Mouse (Mus musculus): ENCODE measurements around the gene Tox2. TPM values are rescaled to one million over a fixed set of nuclear protein-coding genes. Genes with fewer than 3 reads are reported as not detected.

Gene Tox2
- polyA plus RNA-seq, 1 experiment: 0.67 TPM

DNA sequence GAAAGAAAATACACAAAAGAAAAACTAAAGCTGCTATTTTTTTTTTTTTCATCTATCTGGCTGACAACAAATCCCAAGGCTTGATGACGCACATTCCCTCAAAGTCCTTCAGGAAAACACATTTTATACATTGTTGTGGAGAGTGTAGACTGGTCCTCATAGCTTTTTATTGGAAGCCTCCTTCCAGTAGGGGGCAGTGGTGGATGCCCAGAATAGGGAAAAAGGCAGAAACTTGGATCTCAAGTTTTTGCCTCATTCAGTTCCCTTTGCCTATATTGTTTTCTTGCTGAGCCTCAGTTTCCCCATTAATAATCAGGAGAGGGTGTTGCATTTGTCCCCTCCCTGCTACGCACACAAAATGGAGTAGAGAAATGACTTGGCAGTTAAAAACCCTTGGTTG lies 49.7 kb downstream of the Tox2 start:
- Histone ChIP-seq H3K4me3 (replicated peaks; ENCODE audit: control insufficient read depth, low read depth, low read length) (no peak overlapping the region), H3K4me1 (ENCODE audit: control insufficient read depth, insufficient read depth, low read length) (no peaks in the 10 kb centered on the region; the same call in 1 of the 2 replicates), H3K27ac (ENCODE audit: control insufficient read depth, insufficient read depth, low read depth, low read length, poor library complexity) (no peak overlapping the region)
- TF ChIP-seq CTCF (IDR thresholded peaks at IDR 0.05; ENCODE audit: control insufficient read depth, insufficient read depth, low read length): no peak
- TF ChIP-seq POLR2A (IDR thresholded peaks at IDR 0.05; ENCODE audit: borderline replicate concordance, control insufficient read depth, low read depth, low read length): no peak
- 78% methylated on average over 2 of the region's 2 CpGs for WGBS

DNA sequence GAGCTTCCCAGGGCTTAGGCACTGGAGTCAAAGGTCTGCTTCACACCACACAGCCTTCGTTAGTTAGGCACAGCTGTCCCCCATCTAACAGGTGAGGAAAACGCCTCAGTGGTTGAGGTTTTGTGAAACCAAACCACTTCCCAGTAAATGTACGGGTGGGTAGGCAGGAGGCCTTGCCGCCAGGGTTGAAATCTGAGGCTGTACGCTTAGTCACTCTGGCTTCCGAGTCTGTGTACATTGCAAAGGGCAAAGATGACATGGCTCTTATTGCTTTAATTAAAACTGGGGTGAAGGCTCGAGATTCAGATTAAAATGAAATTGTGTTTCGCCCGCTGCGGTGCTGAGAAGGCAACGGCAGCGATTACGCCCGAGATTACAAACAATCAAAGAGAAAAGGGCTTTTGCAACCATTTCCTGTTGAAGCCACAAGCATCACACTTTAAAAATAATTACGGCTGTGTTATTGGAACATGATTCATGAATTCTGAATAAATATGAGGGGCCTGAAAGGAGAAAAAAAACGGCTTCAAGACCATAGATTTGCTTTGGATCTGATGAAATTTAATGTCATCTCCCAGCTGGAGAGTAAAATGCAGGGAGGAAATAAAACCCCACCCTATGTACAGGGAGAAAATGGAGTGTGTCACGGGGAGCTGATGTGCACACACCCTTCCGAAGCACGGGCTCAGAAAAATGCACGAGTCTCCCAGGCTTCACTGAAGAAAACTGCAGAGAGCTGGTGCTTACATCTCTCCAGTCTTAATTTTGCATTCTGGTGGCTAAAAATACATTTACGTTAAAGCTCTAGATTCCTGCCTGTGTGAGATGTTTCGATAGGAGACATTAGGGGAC lies 50.5 kb downstream of the Tox2 start:
- no peaks in the 10 kb centered on the region; the same call in 1 of the 2 replicates for H3K4me1 ChIP-seq (ENCODE audit: control insufficient read depth, insufficient read depth, low read length)
- no peak overlapping the region for H3K4me3 ChIP-seq (replicated peaks; ENCODE audit: control insufficient read depth, low read depth, low read length)
- no peak overlapping the region for H3K27ac ChIP-seq (ENCODE audit: control insufficient read depth, insufficient read depth, low read depth, low read length, poor library complexity)
- TF ChIP-seq POLR2A (IDR thresholded peaks at IDR 0.05; ENCODE audit: borderline replicate concordance, control insufficient read depth, low read depth, low read length) (no peak), CTCF (IDR thresholded peaks at IDR 0.05; ENCODE audit: control insufficient read depth, insufficient read depth, low read length) (no peak)
- 5% methylated on average over 22 of the region's 22 CpGs for WGBS

DNA sequence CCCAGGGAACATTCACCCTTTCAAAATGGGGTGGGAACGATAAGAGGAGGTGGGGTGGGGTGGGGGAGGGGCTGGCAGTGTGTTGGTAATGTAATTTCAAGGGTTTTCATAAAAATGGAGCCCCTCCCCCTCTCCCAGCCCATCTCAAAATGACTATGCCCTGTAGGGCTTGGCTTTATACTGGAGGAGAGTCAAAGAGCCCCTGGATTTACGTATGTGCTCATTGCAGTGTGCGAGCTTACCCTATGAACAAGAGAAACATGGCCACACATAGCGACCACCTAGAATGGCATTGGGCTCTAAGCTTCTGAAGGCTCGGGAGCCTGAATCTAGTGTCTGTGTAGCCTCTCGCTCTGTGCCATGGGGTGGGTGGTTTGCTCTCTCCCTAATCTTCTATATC lies 51.3 kb downstream of the Tox2 start:
- no peak for TF ChIP-seq POLR2A (IDR thresholded peaks at IDR 0.05; ENCODE audit: borderline replicate concordance, control insufficient read depth, low read depth, low read length)
- Histone ChIP-seq H3K27ac (ENCODE audit: control insufficient read depth, insufficient read depth, low read depth, low read length, poor library complexity) (no peak overlapping the region), H3K4me1 (ENCODE audit: control insufficient read depth, insufficient read depth, low read length) (no peaks in the 10 kb centered on the region; the same call in none of the 2 replicates), H3K4me3 (replicated peaks; ENCODE audit: control insufficient read depth, low read depth, low read length) (no peak overlapping the region)
- WGBS: 70% methylated on average over 6 of the region's 6 CpGs

DNA sequence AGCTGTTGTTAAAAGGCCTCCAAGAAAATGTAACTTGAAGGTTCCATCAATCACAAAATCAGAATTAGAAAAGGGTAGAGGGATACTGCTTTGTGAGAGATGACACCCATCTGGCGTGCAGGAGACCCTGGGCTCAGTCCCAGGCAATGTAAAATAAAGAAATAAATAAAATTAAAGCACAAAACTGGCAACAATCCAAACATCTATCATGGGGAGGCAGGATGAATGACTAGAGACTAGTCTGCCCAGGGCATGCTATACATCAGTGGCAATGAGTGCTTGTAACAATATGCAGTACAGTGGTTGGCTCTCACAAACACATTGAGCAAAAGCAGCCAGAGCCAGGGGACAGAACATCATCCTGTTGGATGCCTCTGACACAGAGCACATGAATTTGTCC lies 53.8 kb downstream of the Tox2 start:
- 64% methylated on average over 1 of the region's 1 CpGs for WGBS
- Histone ChIP-seq H3K4me3 (replicated peaks; ENCODE audit: control insufficient read depth, low read depth, low read length) (no peak overlapping the region), H3K4me1 (ENCODE audit: control insufficient read depth, insufficient read depth, low read length) (no peaks in the 10 kb centered on the region; the same call in none of the 2 replicates), H3K27ac (ENCODE audit: control insufficient read depth, insufficient read depth, low read depth, low read length, poor library complexity) (no peak overlapping the region)
- no peak for TF ChIP-seq CTCF (IDR thresholded peaks at IDR 0.05; ENCODE audit: control insufficient read depth, insufficient read depth, low read length)
- TF ChIP-seq POLR2A (IDR thresholded peaks at IDR 0.05; ENCODE audit: borderline replicate concordance, control insufficient read depth, low read depth, low read length): no peak

DNA sequence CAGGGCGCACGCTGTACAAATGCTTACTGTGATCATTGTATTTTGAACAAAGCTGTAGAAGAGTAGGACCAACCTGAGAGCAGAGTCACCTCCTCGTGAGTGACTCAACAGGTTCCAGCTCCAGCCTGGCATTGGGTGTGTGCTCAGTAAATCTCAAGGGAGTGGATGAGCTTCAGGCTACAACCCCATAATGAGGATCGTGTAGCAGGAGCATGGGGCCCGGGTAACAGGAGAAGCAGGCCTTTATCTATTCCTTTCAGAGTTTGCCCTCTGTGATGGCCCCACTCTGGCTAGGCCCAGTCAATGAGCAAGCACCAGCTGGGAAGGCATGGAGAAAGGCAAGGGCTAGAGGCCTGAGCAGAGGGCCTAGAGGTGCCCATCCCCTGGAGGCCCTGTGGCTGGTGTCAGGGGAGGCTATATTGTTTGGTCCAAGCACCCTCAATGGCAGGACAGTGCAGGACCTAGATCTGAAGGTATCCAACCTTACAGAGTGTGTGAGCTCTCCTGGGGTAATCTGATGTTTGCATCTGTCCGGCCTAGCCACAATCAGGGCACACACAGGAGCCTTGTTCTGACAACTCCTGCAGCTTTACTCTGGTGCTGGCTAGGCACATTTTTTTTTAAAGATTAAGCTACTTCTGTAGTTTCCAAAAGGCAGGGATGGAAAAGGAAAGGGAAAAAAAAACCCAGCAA lies 58.6 kb downstream of the Tox2 start:
- no peak overlapping the region for H3K27ac ChIP-seq (ENCODE audit: control insufficient read depth, insufficient read depth, low read depth, low read length, poor library complexity)
- no peak for TF ChIP-seq CTCF (IDR thresholded peaks at IDR 0.05; ENCODE audit: control insufficient read depth, insufficient read depth, low read length)
- H3K4me3 ChIP-seq (replicated peaks; ENCODE audit: control insufficient read depth, low read depth, low read length): no peak overlapping the region
- H3K4me1 ChIP-seq (ENCODE audit: control insufficient read depth, insufficient read depth, low read length): no peaks in the 10 kb centered on the region; the same call in 1 of the 2 replicates
- whole genome bisulfite sequencing: 77% methylated on average over 6 of the region's 6 CpGs

DNA sequence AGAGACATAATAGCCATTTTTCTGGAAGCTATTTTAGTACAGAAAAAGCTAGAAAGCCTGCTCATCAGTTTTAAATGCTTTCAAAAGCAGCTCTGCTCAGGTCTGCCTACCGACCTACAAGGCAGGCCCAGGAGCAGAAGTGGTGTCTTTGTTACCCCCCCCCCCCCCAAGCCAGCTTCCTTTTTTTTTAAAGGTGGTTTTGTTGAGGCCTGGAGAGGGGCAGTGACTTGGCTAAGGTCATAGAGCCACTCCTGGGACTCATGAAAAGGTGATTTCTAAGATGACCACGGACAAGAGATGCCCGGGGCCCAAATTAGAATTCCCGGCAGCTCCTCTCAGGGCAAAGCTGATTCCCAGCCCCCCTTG lies 59.1 kb downstream of the Tox2 start:
- TF ChIP-seq POLR2A (IDR thresholded peaks at IDR 0.05; ENCODE audit: borderline replicate concordance, control insufficient read depth, low read depth, low read length) (no peak), CTCF (IDR thresholded peaks at IDR 0.05; ENCODE audit: control insufficient read depth, insufficient read depth, low read length) (no peak)
- H3K4me3 ChIP-seq (replicated peaks; ENCODE audit: control insufficient read depth, low read depth, low read length): no peak overlapping the region
- 57% methylated on average over 4 of the region's 4 CpGs for WGBS
- no peaks in the 10 kb centered on the region; the same call in 1 of the 2 replicates for H3K4me1 ChIP-seq (ENCODE audit: control insufficient read depth, insufficient read depth, low read length)
- no peak overlapping the region for H3K27ac ChIP-seq (ENCODE audit: control insufficient read depth, insufficient read depth, low read depth, low read length, poor library complexity)

DNA sequence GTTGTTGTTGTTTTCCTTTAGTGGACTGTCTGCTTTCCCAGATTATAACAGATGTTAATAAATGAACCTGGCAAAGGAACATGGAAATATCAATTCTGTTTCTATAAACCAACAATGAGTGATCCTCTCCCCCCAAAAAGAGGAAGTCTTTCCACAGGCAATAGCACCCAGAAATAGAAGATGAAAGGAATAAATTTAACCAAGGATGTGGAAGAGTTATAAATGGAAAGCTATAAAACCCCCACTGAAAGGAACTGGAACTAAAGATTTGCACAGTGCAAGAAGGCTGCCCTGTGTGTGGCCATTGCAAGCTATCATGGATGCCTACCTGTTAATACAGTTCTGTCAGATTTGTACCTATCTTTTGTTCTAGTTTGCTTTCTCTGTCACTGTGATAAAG lies 64.2 kb downstream of the Tox2 start:
- Histone ChIP-seq H3K4me1 (ENCODE audit: control insufficient read depth, insufficient read depth, low read length) (no peaks in the 10 kb centered on the region), H3K27ac (ENCODE audit: control insufficient read depth, insufficient read depth, low read depth, low read length, poor library complexity) (no peak overlapping the region), H3K4me3 (replicated peaks; ENCODE audit: control insufficient read depth, low read depth, low read length) (no peak overlapping the region)
- TF ChIP-seq POLR2A (IDR thresholded peaks at IDR 0.05; ENCODE audit: borderline replicate concordance, control insufficient read depth, low read depth, low read length) (no peak), CTCF (IDR thresholded peaks at IDR 0.05; ENCODE audit: control insufficient read depth, insufficient read depth, low read length) (no peak)

DNA sequence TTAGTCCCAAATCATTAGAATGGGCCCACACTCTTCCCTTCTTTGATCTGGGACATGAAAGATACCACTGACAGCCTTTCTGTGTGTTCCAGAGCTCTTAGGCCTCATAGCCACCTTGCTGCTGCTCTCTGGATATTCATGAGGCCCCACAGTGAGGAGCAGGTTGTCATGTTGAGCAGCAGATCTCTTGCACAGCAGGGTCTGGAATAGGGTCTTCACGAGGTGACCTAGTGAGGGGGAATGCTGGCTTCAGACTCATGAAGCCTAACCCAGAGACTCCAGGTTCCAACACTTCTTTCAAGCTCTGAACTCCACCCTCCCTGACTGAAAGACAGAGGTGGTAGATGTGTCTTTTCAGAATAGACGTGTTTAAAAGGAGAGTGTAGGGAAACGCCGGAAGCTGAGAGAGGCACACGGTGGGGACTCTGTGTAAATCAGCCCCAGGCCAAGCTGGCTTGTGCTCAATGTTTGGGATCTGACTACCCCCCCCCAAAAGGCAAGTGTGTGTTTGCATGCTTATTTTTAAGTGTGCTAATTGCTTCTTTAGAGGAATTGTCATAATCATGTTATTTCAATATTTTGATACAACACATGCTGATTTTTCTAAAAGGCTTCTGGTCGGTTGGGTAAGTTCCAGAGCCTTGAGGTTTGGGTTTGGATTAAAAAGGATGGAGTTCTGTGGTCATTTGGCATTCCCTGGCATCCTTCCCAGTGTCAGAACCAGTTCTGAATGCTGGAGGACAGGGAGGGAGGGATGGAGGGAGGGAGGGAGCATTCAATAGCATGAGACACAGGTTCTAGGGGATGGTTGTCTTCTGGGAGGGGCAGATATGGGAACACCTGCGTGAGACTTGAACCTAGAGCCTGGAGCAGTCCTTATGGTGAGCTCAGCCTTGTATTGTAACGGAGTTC lies 68.9 kb downstream of the Tox2 start:
- WGBS: 73% methylated on average over 8 of the region's 8 CpGs
- Histone ChIP-seq H3K27ac (ENCODE audit: control insufficient read depth, insufficient read depth, low read depth, low read length, poor library complexity) (no peak overlapping the region), H3K4me3 (replicated peaks; ENCODE audit: control insufficient read depth, low read depth, low read length) (no peak overlapping the region), H3K4me1 (ENCODE audit: control insufficient read depth, insufficient read depth, low read length) (no peaks in the 10 kb centered on the region)
- no peak for TF ChIP-seq CTCF (IDR thresholded peaks at IDR 0.05; ENCODE audit: control insufficient read depth, insufficient read depth, low read length)
- no peak for TF ChIP-seq POLR2A (IDR thresholded peaks at IDR 0.05; ENCODE audit: borderline replicate concordance, control insufficient read depth, low read depth, low read length)
